Mouse (Mus musculus) forebrain, embryonic 15.5 days (tissue): ENCODE data around the gene Cfap100. TPM values are rescaled to one million over a fixed set of nuclear protein-coding genes. Genes with fewer than 3 reads are reported as not detected.

Experiments
- ATAC-seq: fragments of 200-750 bp; cut with Nextera tagmentation; replicated peaks from 2 replicates; pipeline ENCODE4 v1.8.0; 2017; ENCODE audit warnings: mild to moderate bottlenecking, moderate TSS enrichment, moderate library complexity
- H3K27ac ChIP-seq: fragments of 300-500 bp; sonication (generic); replicated peaks from 2 replicates; pipeline ENCODE4 v1.5.1; 2015; ENCODE audit warnings: mild to moderate bottlenecking, inconsistent platforms
- H3K27me3 ChIP-seq: fragments of 300-500 bp; sonication (generic); 2 replicates; pipeline ENCODE4 v1.6.1; 2015; ENCODE audit warnings: inconsistent platforms
- H3K36me3 ChIP-seq: fragments of 300-500 bp; sonication (generic); 2 replicates; pipeline ENCODE4 v1.6.1; 2015; ENCODE audit warnings: mild to moderate bottlenecking, inconsistent platforms
- H3K4me1 ChIP-seq: fragments of 300-500 bp; sonication (generic); 2 replicates; pipeline ENCODE4 v1.6.1; 2015; ENCODE audit warnings: inconsistent platforms
- H3K4me2 ChIP-seq: fragments of 300-500 bp; sonication (generic); replicated peaks from 2 replicates; pipeline ENCODE4 v1.6.1; 2015; ENCODE audit warnings: mild to moderate bottlenecking, inconsistent platforms
- H3K4me3 ChIP-seq: fragments of 300-500 bp; sonication (generic); 2 replicates; pipeline ENCODE4 v1.5.1; 2015; ENCODE audit warnings: mild to moderate bottlenecking, inconsistent platforms
- H3K9ac ChIP-seq: fragments of 300-500 bp; sonication (generic); replicated peaks from 2 replicates; pipeline ENCODE4 v1.6.1; 2015; ENCODE audit warnings: mild to moderate bottlenecking, inconsistent platforms
- H3K9me3 ChIP-seq: fragments of 300-500 bp; sonication (generic); 2 replicates; pipeline ENCODE4 v1.6.1; 2016; ENCODE audit warnings: inconsistent platforms
- WGBS: fragments of 180-500 bp; shearing (Covaris S2); methylation state at CpG from one replicate; pipeline ENCODE4 v1.1.7; 2015; ENCODE audit warnings: mixed read lengths; 5-methylcytosine and 5-hydroxymethylcytosine counted together
- polyA plus RNA-seq: library from polyadenylated mRNA; unstranded; fragments of >200 nt; fragmentation: Nextera tagmentation; extraction: Ambion mirVana; gene quantifications from 2 replicates; pipeline ENCODE4 v1.2.1, GENCODE M21; 2015

Gene Cfap100
- polyA plus RNA-seq, 1 experiment from 2014 or later, result 5.3 TPM

- no peaks in the 10 kb centered on the region for H3K27me3 ChIP-seq
- WGBS, result 6% methylated on average over 41 of the region's 41 CpGs
- peak within 1 kb of the TSS; percentile 68 for H3K4me3 ChIP-seq
- H3K4me1 ChIP-seq, result peaks cover 28% of the 10 kb centered on the region
- peaks cover 16% of the 10 kb centered on the region for H3K36me3 ChIP-seq
- H3K9ac ChIP-seq, result peak within 1 kb of the TSS; percentile 74
- peak within 1 kb of the TSS; percentile 79 for H3K27ac ChIP-seq
- ATAC-seq, result peak; percentile 98
- H3K4me2 ChIP-seq, result peak within 1 kb of the TSS; percentile 93
- H3K9me3 ChIP-seq, result no peaks in the 10 kb centered on the region
Measured at GRCm38 (mm10) chr6:90368976-90369724, 59.4 kb downstream of the Cfap100 start, which contains the start of gene Zxdc. Zxdc (plus strand) TSS chr6:90369492.

GRCm38 (mm10) chr6:90363301-90363700 is 65.3 kb downstream of the Cfap100 start:
- Histone ChIP-seq H3K27me3 (no peaks in the 10 kb centered on the region), H3K27ac (no peak overlapping the region), H3K9ac (no peak overlapping the region), H3K4me2 (no peak overlapping the region), H3K9me3 (no peaks in the 10 kb centered on the region), H3K4me1 (peaks cover 12% of the 10 kb centered on the region), H3K36me3 (no peaks in the 10 kb centered on the region), H3K4me3 (no peak overlapping the region)
- 87% methylated on average over 5 of the region's 5 CpGs for WGBS
- no peak for ATAC-seq

- Histone ChIP-seq H3K27ac (no peak overlapping the region), H3K9ac (no peak overlapping the region), H3K36me3 (no peaks in the 10 kb centered on the region), H3K4me2 (no peak overlapping the region), H3K27me3 (no peaks in the 10 kb centered on the region), H3K9me3 (no peaks in the 10 kb centered on the region), H3K4me3 (no peak overlapping the region), H3K4me1 (peaks cover 12% of the 10 kb centered on the region)
- WGBS, result 86% methylated on average over 6 of the region's 6 CpGs
- no peak for ATAC-seq
Measured at GRCm38 (mm10) chr6:90360922-90361614, 67.5 kb downstream of the Cfap100 start.

- no peak overlapping the region for H3K4me2 ChIP-seq
- H3K27me3 ChIP-seq, result no peaks in the 10 kb centered on the region
- no peak overlapping the region for H3K27ac ChIP-seq
- no peak overlapping the region for H3K9ac ChIP-seq
- no peaks in the 10 kb centered on the region for H3K36me3 ChIP-seq
- H3K4me3 ChIP-seq, result no peak overlapping the region
- H3K4me1 ChIP-seq, result peaks cover 12% of the 10 kb centered on the region
- peak; percentile 63; the same call in 1 of the 2 replicates for ATAC-seq
- H3K9me3 ChIP-seq, result no peaks in the 10 kb centered on the region
- 32% methylated on average over 7 of the region's 7 CpGs for WGBS
Measured at GRCm38 (mm10) chr6:90360024-90360781, 68.4 kb downstream of the Cfap100 start.

GRCm38 (mm10) chr6:90359445-90359844 is 69.2 kb downstream of the Cfap100 start:
- no peak overlapping the region for H3K9ac ChIP-seq
- ATAC-seq, result no peak
- no peak overlapping the region for H3K27ac ChIP-seq
- no peak overlapping the region for H3K4me2 ChIP-seq
- 65% methylated on average over 2 of the region's 2 CpGs for WGBS
- H3K4me3 ChIP-seq, result no peak overlapping the region
- no peaks in the 10 kb centered on the region for H3K27me3 ChIP-seq
- no peaks in the 10 kb centered on the region for H3K36me3 ChIP-seq
- no peaks in the 10 kb centered on the region for H3K9me3 ChIP-seq
- peaks cover 12% of the 10 kb centered on the region for H3K4me1 ChIP-seq

GRCm38 (mm10) chr6:90358142-90358541 is 70.5 kb downstream of the Cfap100 start:
- ATAC-seq, result no peak

More at GRCm38 (mm10) chr6:90358142-90358541, 70.5 kb downstream of the Cfap100 start:
- Histone ChIP-seq H3K4me3 (no peak overlapping the region), H3K9me3 (no peaks in the 10 kb centered on the region), H3K36me3 (no peaks in the 10 kb centered on the region), H3K4me2 (no peak overlapping the region), H3K9ac (no peak overlapping the region), H3K4me1 (peaks cover 12% of the 10 kb centered on the region), H3K27me3 (no peaks in the 10 kb centered on the region), H3K27ac (no peak overlapping the region)
- WGBS, result 65% methylated on average over 5 of the region's 5 CpGs

Other genes with a start within 250 kb of the Cfap100 start
- gene V1ra8, start 226.0 kb downstream of the Cfap100 start, polyA plus RNA-seq, result not detected in 2 replicates
- gene Vmn1r53, start 204.4 kb downstream of the Cfap100 start, polyA plus RNA-seq, result not detected in 2 replicates
- gene Vmn1r54, start 182.5 kb downstream of the Cfap100 start, polyA plus RNA-seq, result not detected in 2 replicates
- gene BC048671, start 127.6 kb downstream of the Cfap100 start, polyA plus RNA-seq, result not detected in 2 replicates
- not detected in 2 replicates for gene Chst13, start 103.6 kb downstream of the Cfap100 start, polyA plus RNA-seq
- not detected in 2 replicates for gene Uroc1, start 95.5 kb downstream of the Cfap100 start, polyA plus RNA-seq
- gene Zxdc, start 59.3 kb downstream of the Cfap100 start, polyA plus RNA-seq, result 12.3 and 12.4 TPM in 2 replicates
- gene Klf15, start 33.8 kb upstream of the Cfap100 start, polyA plus RNA-seq, result 12.9 and 13.1 TPM in 2 replicates
- 29.0 and 35.6 TPM in 2 replicates for gene Aldh1l1, start 57.6 kb upstream of the Cfap100 start, polyA plus RNA-seq
- gene Slc41a3, start 175.9 kb upstream of the Cfap100 start, polyA plus RNA-seq, result 2.3 and 2.5 TPM in 2 replicates